Mouse (Mus musculus): ENCODE measurements at regions not wholly inside any gene's neighbourhood (a gene's known extent, or its start where the extent isn't known, plus 50 kb on each side); places are given as distances from the start of the nearest gene placed in this dataset.
"Not testable (repeated sequence)": the region's sequence is repeated elsewhere in the genome, so short reads cannot be mapped to it uniquely, and the experiment has no call there.

DNA sequence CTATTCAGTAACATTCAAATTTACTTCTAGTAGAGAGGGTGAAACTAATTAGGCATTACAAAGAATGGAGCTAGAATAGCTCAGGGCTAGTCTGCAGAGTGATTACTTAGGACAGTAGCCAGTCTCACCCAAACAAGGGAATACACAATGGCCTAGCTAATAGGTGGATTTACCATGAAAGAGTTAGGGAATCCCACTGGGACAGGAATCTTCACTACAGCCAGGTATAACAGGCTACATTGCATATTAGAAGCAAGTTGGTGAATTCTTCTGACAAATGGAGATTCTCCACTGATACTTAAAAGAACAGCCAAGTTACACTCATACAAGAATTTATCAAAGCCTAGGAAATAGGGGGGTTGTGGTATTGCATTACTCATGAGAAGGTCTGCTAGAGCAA lies 670.2 kb upstream of the Chrm3 start:
- not testable (repeated sequence) for H3K4me1 ChIP-seq (ENCODE audit: control insufficient read depth, insufficient read depth, low read length); H3K4me3 ChIP-seq (ENCODE audit: insufficient read depth, low read depth, low read length); H3K27me3 ChIP-seq (replicated peaks; ENCODE audit: control insufficient read depth, insufficient read depth, low read length); H3K36me3 ChIP-seq (ENCODE audit: control insufficient read depth, insufficient read depth, low read length); H3K27ac ChIP-seq (ENCODE audit: insufficient read depth, low read depth, low read length); DNase-seq

DNA sequence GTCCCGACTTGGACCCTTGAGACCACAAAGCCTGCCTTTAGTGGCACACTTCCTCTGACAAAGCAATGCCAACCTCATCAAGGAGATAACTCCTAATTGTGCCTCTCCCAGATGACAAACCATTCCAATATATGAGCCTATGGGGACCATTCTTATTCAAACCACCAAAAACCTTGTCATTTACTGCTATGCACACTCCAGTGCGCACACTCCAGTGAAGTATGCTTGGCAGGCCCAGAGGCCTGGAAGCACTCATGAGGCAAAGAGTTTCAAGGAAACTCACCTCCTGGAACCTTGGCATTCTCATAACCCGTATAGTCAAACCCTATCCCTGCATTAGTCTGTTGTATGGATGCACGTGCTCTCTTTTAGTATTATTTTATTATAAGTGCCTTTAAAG lies 669.7 kb upstream of the Chrm3 start:
- no peak overlapping the region for H3K4me3 ChIP-seq (ENCODE audit: insufficient read depth, low read depth, low read length)
- no peak for DNase-seq
- no peaks in the 10 kb centered on the region for H3K27me3 ChIP-seq (replicated peaks; ENCODE audit: control insufficient read depth, insufficient read depth, low read length)
- no peaks in the 10 kb centered on the region for H3K4me1 ChIP-seq (ENCODE audit: control insufficient read depth, insufficient read depth, low read length)
- no peak for TF ChIP-seq POLR2A (IDR thresholded peaks at IDR 0.05; ENCODE audit: low read depth, low read length)
- no peak for TF ChIP-seq CTCF (conservative IDR thresholded peaks at IDR 0.05; ENCODE audit: insufficient read depth, insufficient read length, low read depth, low read length)
- H3K27ac ChIP-seq (ENCODE audit: insufficient read depth, low read depth, low read length) = no peak overlapping the region
- H3K36me3 ChIP-seq (ENCODE audit: control insufficient read depth, insufficient read depth, low read length) = no peaks in the 10 kb centered on the region
- WGBS = 79% methylated on average over 4 of the region's 4 CpGs

DNA sequence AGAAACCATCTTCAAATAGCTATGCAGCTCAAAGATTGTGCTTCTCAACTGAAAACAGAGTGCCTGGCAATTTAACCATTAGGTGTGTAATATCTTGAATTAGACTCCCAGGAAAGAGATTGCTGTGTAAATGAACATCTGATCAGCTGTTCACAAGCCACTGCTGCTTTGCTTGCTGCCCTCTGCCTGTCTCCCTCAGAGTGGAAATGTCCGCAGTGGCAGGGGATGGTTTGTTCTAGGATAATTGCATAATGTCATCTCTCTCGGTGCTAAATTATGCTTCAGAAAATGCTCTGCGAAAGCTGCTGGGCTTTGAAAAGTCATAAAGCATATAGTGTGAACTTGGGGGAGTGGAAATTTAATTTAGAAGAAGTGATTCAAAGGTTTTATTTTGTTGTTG lies 665.3 kb upstream of the Chrm3 start:
- 65% methylated on average over 3 of the region's 3 CpGs for WGBS
- TF ChIP-seq CTCF (conservative IDR thresholded peaks at IDR 0.05; ENCODE audit: insufficient read depth, insufficient read length, low read depth, low read length) = no peak
- TF ChIP-seq POLR2A (IDR thresholded peaks at IDR 0.05; ENCODE audit: low read depth, low read length) = no peak

DNA sequence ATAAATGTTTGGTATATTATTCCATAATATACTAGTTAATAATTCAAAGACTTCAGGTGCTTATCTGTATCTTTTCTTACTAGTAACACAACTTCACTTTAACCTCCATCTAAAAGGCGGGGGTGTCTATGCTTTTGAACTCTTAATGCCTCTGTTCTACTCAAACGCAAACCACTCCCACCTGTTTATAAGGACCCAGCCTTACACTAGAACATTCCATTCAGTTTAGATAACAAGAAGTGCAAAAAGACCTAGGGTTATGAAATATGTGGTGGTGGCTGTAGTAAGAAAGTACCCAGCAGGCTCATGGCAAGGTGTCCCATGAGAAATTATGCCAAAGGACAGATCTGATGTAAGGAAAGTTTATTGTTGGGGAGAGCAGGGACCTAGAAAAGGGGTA lies 663.8 kb upstream of the Chrm3 start:
- H3K4me1 ChIP-seq (ENCODE audit: control insufficient read depth, insufficient read depth, low read length) = no peaks in the 10 kb centered on the region
- H3K36me3 ChIP-seq (ENCODE audit: control insufficient read depth, insufficient read depth, low read length) = no peaks in the 10 kb centered on the region
- 85% methylated on average over 2 of the region's 2 CpGs for WGBS
- H3K4me3 ChIP-seq (ENCODE audit: insufficient read depth, low read depth, low read length) = no peak overlapping the region
- no peaks in the 10 kb centered on the region for H3K27me3 ChIP-seq (replicated peaks; ENCODE audit: control insufficient read depth, insufficient read depth, low read length)
- no peak for TF ChIP-seq CTCF (conservative IDR thresholded peaks at IDR 0.05; ENCODE audit: insufficient read depth, insufficient read length, low read depth, low read length)
- no peak for TF ChIP-seq POLR2A (IDR thresholded peaks at IDR 0.05; ENCODE audit: low read depth, low read length)
- H3K27ac ChIP-seq (ENCODE audit: insufficient read depth, low read depth, low read length) = no peak overlapping the region
- DNase-seq = no peak

More for the DNA sequence above, 665.3 kb upstream of the Chrm3 start:
- Histone ChIP-seq H3K27me3 (replicated peaks; ENCODE audit: control insufficient read depth, insufficient read depth, low read length) (no peaks in the 10 kb centered on the region), H3K36me3 (ENCODE audit: control insufficient read depth, insufficient read depth, low read length) (no peaks in the 10 kb centered on the region), H3K4me1 (ENCODE audit: control insufficient read depth, insufficient read depth, low read length) (no peaks in the 10 kb centered on the region), H3K27ac (ENCODE audit: insufficient read depth, low read depth, low read length) (no peak overlapping the region), H3K4me3 (ENCODE audit: insufficient read depth, low read depth, low read length) (no peak overlapping the region)
- DNase-seq = no peak

DNA sequence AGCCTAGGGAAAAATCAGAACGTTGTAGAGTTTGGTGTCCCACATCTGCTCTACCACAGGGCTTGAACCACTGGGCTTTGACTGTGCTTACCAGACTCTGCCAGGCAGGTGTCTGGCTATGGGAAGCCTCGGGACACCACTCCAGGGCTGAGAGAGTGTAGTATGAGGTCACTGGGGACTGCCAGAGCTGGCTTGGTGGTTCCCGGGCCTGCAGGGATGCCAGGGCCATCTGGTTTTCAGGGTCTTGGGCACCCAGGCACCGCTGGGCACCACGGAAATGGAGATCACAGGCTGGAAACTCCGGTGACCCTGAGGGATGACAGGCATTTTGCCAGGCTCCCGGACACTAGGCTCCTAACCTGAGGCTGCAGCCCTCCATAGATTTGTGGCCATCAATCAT lies 656.9 kb upstream of the Chrm3 start:
- DNase-seq = no peak
- TF ChIP-seq POLR2A (IDR thresholded peaks at IDR 0.05; ENCODE audit: low read depth, low read length) (no peak), CTCF (conservative IDR thresholded peaks at IDR 0.05; ENCODE audit: insufficient read depth, insufficient read length, low read depth, low read length) (no peak)
- 78% methylated on average over 7 of the region's 7 CpGs for WGBS

DNA sequence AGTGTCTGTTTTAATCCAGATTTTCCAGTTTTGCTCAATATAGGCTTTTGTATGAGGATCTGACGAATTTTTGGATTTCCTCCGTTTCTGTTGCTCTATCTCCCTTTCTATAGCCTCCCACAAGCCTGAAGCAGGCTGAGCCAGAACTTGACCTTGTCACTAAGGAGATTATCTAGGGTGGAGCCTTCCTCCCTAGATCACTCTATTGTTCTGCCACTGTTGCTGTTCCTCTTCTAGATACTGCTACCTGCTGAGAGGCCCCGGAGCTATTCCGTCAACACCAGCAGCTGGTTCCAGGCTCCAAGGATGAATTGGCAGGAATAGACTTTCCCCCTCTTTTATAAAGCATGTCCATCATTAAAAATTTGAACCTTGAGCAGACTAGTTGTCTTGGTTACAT lies 644.7 kb upstream of the Chrm3 start:
- Histone ChIP-seq H3K27ac (ENCODE audit: insufficient read depth, low read depth, low read length) (no peak overlapping the region), H3K36me3 (ENCODE audit: control insufficient read depth, insufficient read depth, low read length) (no peaks in the 10 kb centered on the region), H3K27me3 (replicated peaks; ENCODE audit: control insufficient read depth, insufficient read depth, low read length) (no peaks in the 10 kb centered on the region), H3K4me1 (ENCODE audit: control insufficient read depth, insufficient read depth, low read length) (no peaks in the 10 kb centered on the region), H3K4me3 (ENCODE audit: insufficient read depth, low read depth, low read length) (no peak overlapping the region)
- 45% methylated on average over 4 of the region's 4 CpGs for WGBS
- no peak for DNase-seq
- TF ChIP-seq POLR2A (IDR thresholded peaks at IDR 0.05; ENCODE audit: low read depth, low read length) (no peak), CTCF (conservative IDR thresholded peaks at IDR 0.05; ENCODE audit: insufficient read depth, insufficient read length, low read depth, low read length) (no peak)

More for the DNA sequence above, 656.9 kb upstream of the Chrm3 start:
- H3K27ac ChIP-seq (ENCODE audit: insufficient read depth, low read depth, low read length) = no peak overlapping the region
- H3K27me3 ChIP-seq (replicated peaks; ENCODE audit: control insufficient read depth, insufficient read depth, low read length) = no peaks in the 10 kb centered on the region
- no peak overlapping the region for H3K4me3 ChIP-seq (ENCODE audit: insufficient read depth, low read depth, low read length)
- no peaks in the 10 kb centered on the region for H3K4me1 ChIP-seq (ENCODE audit: control insufficient read depth, insufficient read depth, low read length)
- H3K36me3 ChIP-seq (ENCODE audit: control insufficient read depth, insufficient read depth, low read length) = no peaks in the 10 kb centered on the region

DNA sequence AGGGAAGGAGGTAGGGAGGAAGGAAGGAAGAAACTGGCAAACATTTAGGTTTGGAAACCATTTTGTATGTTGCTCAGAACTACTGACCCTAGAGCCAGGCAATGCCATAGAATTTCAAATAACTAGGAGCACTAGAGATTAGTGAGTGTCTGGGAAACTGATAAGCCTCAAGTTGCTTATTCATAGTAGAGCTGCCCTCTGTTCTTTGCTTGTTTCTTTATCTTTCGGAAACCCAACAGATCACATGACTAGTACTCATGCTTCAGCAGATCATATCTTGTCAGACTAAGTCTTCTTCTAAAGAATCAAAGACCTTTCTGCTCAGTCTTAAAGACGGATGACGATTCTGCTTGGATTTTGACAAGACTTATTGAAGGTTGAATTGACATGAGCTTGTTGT lies 630.5 kb upstream of the Chrm3 start:
- WGBS = 92% methylated on average over 3 of the region's 3 CpGs
- no peak for DNase-seq
- TF ChIP-seq CTCF (conservative IDR thresholded peaks at IDR 0.05; ENCODE audit: insufficient read depth, insufficient read length, low read depth, low read length) (no peak), POLR2A (IDR thresholded peaks at IDR 0.05; ENCODE audit: low read depth, low read length) (no peak)
- H3K4me3 ChIP-seq (ENCODE audit: insufficient read depth, low read depth, low read length) = no peak overlapping the region
- no peaks in the 10 kb centered on the region for H3K36me3 ChIP-seq (ENCODE audit: control insufficient read depth, insufficient read depth, low read length)
- H3K27ac ChIP-seq (ENCODE audit: insufficient read depth, low read depth, low read length) = no peak overlapping the region
- H3K27me3 ChIP-seq (replicated peaks; ENCODE audit: control insufficient read depth, insufficient read depth, low read length) = no peaks in the 10 kb centered on the region
- H3K4me1 ChIP-seq (ENCODE audit: control insufficient read depth, insufficient read depth, low read length) = no peaks in the 10 kb centered on the region

DNA sequence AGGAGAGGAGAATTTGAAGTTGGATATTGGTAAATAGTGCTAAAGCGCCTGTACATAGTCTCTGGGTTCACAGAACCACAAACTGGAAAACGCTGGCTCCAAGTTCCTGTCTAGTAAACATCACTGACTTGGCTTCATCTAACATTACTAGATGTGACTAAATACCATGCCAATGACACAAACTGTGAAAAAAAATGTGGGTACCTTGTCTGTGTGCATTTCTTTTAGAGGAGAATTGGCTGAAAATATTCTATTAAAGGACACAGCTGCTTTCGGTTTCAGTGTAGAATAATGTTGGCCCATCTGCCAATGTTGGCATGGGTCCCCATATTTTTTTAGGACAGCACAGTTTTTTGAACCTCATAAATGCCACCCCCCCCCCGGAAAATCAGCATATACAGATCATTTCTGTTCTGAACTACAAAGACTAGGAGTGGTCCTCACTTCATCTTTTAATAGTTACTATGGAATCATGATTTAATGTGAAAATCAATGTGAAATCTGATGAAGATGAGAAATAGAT lies 629.9 kb upstream of the Chrm3 start:
- no peaks in the 10 kb centered on the region for H3K27me3 ChIP-seq (replicated peaks; ENCODE audit: control insufficient read depth, insufficient read depth, low read length)
- 81% methylated on average over 4 of the region's 4 CpGs for WGBS
- no peak overlapping the region for H3K4me3 ChIP-seq (ENCODE audit: insufficient read depth, low read depth, low read length)
- no peak overlapping the region for H3K27ac ChIP-seq (ENCODE audit: insufficient read depth, low read depth, low read length)
- no peak for DNase-seq
- TF ChIP-seq CTCF (conservative IDR thresholded peaks at IDR 0.05; ENCODE audit: insufficient read depth, insufficient read length, low read depth, low read length) (no peak), POLR2A (IDR thresholded peaks at IDR 0.05; ENCODE audit: low read depth, low read length) (no peak)
- H3K4me1 ChIP-seq (ENCODE audit: control insufficient read depth, insufficient read depth, low read length) = no peaks in the 10 kb centered on the region
- H3K36me3 ChIP-seq (ENCODE audit: control insufficient read depth, insufficient read depth, low read length) = no peaks in the 10 kb centered on the region

All from kidney, adult 2 months (tissue).